Mouse (Mus musculus): ENCODE results near the gene Nppb. TPM values are rescaled to one million over a fixed set of nuclear protein-coding genes. Genes with fewer than 3 reads are reported as not detected.

Nppb gene
- polyA plus RNA-seq, 1 experiment: not detected

DNA sequence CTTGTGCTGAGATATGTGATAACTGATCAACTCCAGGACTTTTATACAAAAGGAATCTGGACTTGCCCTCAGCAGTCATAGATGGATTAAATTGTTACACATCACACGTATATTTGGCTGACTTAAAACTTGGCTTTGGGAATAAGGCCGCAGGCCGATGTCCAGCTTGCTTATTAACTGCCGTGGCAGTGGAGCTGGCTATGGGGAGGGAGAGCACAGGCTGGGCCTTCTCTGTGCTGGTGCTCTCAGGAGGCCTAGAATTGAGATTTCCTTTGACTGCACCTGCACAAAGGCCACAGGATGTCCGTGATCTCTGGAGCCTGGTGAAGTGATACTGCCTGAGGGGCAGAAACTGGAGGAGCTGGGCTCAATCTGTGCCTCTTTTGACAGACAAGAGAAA lies 44.9 kb downstream of the Nppb start:
- H3K4me1 ChIP-seq: peaks cover 26% of the 10 kb centered on the region
- H3K36me3 ChIP-seq (replicated peaks; ENCODE audit: low read length): peaks cover 62% of the 10 kb centered on the region
- no peaks in the 10 kb centered on the region for H3K9me3 ChIP-seq
- no peak overlapping the region for H3K4me3 ChIP-seq (replicated peaks)
- TF ChIP-seq GATA1 (IDR thresholded peaks at IDR 0.05; ENCODE audit: borderline replicate concordance, low read length) (no peak), FLI1 (IDR thresholded peaks at IDR 0.05; ENCODE audit: low read length) (no peak)
- H3K27me3 ChIP-seq (replicated peaks): no peaks in the 10 kb centered on the region

DNA sequence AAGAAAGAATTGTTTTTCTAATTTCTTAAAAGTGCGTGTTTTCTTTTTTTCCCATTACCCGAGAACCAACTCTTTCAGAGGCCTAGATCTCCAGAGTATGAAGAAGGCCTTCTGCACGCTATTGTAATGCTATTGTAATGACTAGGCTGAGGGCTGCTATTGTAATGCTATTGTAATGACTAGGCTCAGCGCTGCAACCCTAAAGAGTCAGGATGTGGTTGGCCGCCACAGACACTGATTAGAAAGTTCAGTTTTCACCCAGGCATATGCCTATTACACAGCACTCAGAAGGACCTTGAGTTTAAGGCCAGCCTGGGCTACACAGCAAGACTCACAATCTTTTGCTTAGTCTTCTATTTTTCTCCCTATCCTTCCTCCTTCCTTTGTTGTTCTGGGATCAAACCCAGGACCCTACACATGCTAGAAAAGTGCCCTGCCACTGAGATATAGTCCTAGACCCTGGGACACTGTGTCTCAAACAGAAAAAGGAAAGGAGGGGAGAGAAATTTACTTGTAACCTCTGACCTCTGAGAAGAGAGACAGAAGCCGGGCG lies 48.3 kb downstream of the Nppb start:
- Histone ChIP-seq H3K4me1 (peaks cover 33% of the 10 kb centered on the region), H3K27me3 (replicated peaks) (no peaks in the 10 kb centered on the region), H3K9me3 (no peaks in the 10 kb centered on the region), H3K36me3 (replicated peaks; ENCODE audit: low read length) (peaks cover 40% of the 10 kb centered on the region), H3K4me3 (replicated peaks) (no peak overlapping the region)
- TF ChIP-seq FLI1 (IDR thresholded peaks at IDR 0.05; ENCODE audit: low read length) (no peak), GATA1 (IDR thresholded peaks at IDR 0.05; ENCODE audit: borderline replicate concordance, low read length) (peak; percentile 21; the same call in 1 of the 3 replicates)

DNA sequence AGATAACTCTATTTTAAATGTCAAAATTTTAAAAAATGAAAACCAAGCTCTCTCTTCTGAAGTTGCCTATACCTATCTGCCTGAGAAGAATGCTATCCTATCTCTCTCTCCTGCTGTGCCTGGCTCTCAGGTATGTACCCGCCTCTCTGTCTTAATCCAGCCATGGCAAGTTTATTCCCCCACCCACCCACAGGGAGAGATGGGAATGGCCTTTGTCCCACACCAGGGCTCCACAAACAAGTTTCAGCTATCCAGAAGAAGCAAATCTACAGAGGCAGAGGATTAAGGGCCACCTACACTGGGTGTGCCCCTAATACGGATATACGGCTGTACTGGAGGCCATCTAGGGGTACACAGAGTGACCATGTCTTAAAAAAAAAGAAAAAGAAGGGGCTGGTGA lies 49.9 kb downstream of the Nppb start:
- Histone ChIP-seq H3K36me3 (replicated peaks; ENCODE audit: low read length) (peaks cover 31% of the 10 kb centered on the region), H3K9me3 (no peaks in the 10 kb centered on the region), H3K4me3 (replicated peaks) (no peak overlapping the region), H3K27me3 (replicated peaks) (peaks cover 3% of the 10 kb centered on the region), H3K4me1 (peaks cover 47% of the 10 kb centered on the region)
- TF ChIP-seq GATA1 (IDR thresholded peaks at IDR 0.05; ENCODE audit: borderline replicate concordance, low read length) (no peak), FLI1 (IDR thresholded peaks at IDR 0.05; ENCODE audit: low read length) (no peak)

Other genes starting within 250 kb of the Nppb start
- gene Zfp984, start 176.0 kb upstream of the Nppb start, polyA plus RNA-seq (2012; ENCODE audit: insufficient read depth, low replicate concordance): 0.07 TPM in 1 of 2 replicates, not detected in the other
- gene Zfp933, start 137.4 kb upstream of the Nppb start, polyA plus RNA-seq (2012; ENCODE audit: insufficient read depth, low replicate concordance): not detected in 2 replicates
- gene Miip, start 117.0 kb upstream of the Nppb start, polyA plus RNA-seq (2012; ENCODE audit: insufficient read depth, low replicate concordance): 44.2 and 60.2 TPM in 2 replicates
- not detected in 2 replicates for gene Fv1, start 116.8 kb upstream of the Nppb start, polyA plus RNA-seq (2012; ENCODE audit: insufficient read depth, low replicate concordance)
- 19.0 and 25.4 TPM in 2 replicates for gene Mfn2, start 81.1 kb upstream of the Nppb start, polyA plus RNA-seq (2012; ENCODE audit: insufficient read depth, low replicate concordance)
- gene Plod1, start 49.0 kb upstream of the Nppb start, polyA plus RNA-seq (2012; ENCODE audit: insufficient read depth, low replicate concordance): 11.8 and 14.9 TPM in 2 replicates
- 87.3 and 131 TPM in 2 replicates for gene 2510039O18Rik, start 44.9 kb upstream of the Nppb start, polyA plus RNA-seq (2012; ENCODE audit: insufficient read depth, low replicate concordance)
- not detected in 2 replicates for gene Nppa, start 14.9 kb downstream of the Nppb start, polyA plus RNA-seq (2012; ENCODE audit: insufficient read depth, low replicate concordance)
- 2.4 and 3.5 TPM in 2 replicates for gene Clcn6, start 53.0 kb downstream of the Nppb start, polyA plus RNA-seq (2012; ENCODE audit: insufficient read depth, low replicate concordance)
- 3.5 and 7.0 TPM in 2 replicates for gene Mthfr, start 53.3 kb downstream of the Nppb start, polyA plus RNA-seq (2012; ENCODE audit: insufficient read depth, low replicate concordance)
- 16.5 and 50.7 TPM in 2 replicates for gene Agtrap, start 102.2 kb downstream of the Nppb start, polyA plus RNA-seq (2012; ENCODE audit: insufficient read depth, low replicate concordance)
- 26.0 and 35.6 TPM in 2 replicates for gene Mad2l2, start 144.6 kb downstream of the Nppb start, polyA plus RNA-seq (2012; ENCODE audit: insufficient read depth, low replicate concordance)
- gene Draxin, start 144.9 kb downstream of the Nppb start, polyA plus RNA-seq (2012; ENCODE audit: insufficient read depth, low replicate concordance): 4.1 and 4.9 TPM in 2 replicates
- gene Fbxo6, start 166.4 kb downstream of the Nppb start, polyA plus RNA-seq (2012; ENCODE audit: insufficient read depth, low replicate concordance): 110 and 123 TPM in 2 replicates
- 3.8 and 7.4 TPM in 2 replicates for gene Fbxo44, start 174.7 kb downstream of the Nppb start, polyA plus RNA-seq (2012; ENCODE audit: insufficient read depth, low replicate concordance)
- gene Fbxo2, start 174.8 kb downstream of the Nppb start, polyA plus RNA-seq (2012; ENCODE audit: insufficient read depth, low replicate concordance): 60.5 and 134 TPM in 2 replicates

Data from megakaryocyte, embryonic 14.5 days (primary cell).